Mouse (Mus musculus): ENCODE measurements at regions not wholly inside any gene's neighbourhood (a gene's known extent, or its start where the extent isn't known, plus 50 kb on each side); places are given as distances from the start of the nearest gene placed in this dataset.

DNA sequence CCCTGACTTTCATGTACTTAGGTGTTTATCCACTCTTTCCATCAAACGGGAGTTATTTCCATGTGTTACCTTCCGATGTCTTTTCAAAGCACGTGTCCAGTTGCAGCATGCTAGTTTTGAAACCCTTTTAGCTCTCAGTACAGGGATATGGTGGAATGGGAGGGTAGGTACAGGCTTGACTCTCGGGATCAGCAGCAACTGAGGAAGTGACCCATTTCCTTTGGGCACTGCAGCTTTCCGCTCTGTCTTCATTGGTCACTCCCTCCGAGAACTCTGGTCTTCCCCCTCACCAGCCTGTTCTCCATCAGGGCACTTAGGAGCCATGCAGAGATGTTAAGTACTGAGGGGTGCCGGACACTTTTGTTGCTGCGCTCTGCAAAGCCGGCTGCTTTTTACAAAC, 196.5 kb downstream of the Stim2 start:
- no peaks in the 10 kb centered on the region for H3K4me1 ChIP-seq (replicated peaks; ENCODE audit: low read depth, low read length)
- no peaks in the 10 kb centered on the region for H3K36me3 ChIP-seq (ENCODE audit: insufficient read depth, low read length)
- no peak overlapping the region for H3K4me3 ChIP-seq (replicated peaks; ENCODE audit: low read length)
- TF ChIP-seq POU5F1 (IDR thresholded peaks at IDR 0.05; ENCODE audit: borderline replicate concordance, low read length) (no peak), NANOG (IDR thresholded peaks at IDR 0.05; ENCODE audit: borderline replicate concordance, low read length) (no peak), CTCF (conservative IDR thresholded peaks at IDR 0.05; ENCODE audit: low read length) (no peak)
- no peaks in the 10 kb centered on the region for H3K9me3 ChIP-seq (ENCODE audit: low read length)
- peaks cover 25% of the 10 kb centered on the region for H3K27me3 ChIP-seq (ENCODE audit: insufficient read depth, low read length)

DNA sequence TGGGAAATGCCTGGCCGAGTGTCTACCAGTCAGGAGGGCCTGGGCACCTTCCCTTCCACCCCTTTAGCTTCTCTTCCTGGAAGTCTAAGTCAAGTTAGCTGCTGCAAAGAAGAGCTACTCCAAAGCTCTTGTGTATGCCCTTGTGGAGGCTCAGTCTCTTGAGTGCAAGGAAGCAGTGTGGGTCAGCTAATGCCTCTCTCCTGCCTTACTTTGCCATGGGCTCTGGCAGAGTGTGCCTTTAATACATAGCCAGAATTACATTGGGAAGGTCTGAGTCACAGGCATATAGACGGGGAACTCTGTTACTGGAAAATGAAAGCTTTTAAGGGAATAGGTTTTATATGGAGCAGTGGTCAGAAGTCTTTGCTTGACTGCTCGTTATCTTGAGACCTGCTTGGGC, 201.7 kb downstream of the Stim2 start:
- TF ChIP-seq POU5F1 (IDR thresholded peaks at IDR 0.05; ENCODE audit: borderline replicate concordance, low read length), result no peak
- no peak for TF ChIP-seq CTCF (conservative IDR thresholded peaks at IDR 0.05; ENCODE audit: low read length)
- TF ChIP-seq NANOG (IDR thresholded peaks at IDR 0.05; ENCODE audit: borderline replicate concordance, low read length), result no peak
- H3K27me3 ChIP-seq (ENCODE audit: insufficient read depth, low read length), result peaks cover 21% of the 10 kb centered on the region

DNA sequence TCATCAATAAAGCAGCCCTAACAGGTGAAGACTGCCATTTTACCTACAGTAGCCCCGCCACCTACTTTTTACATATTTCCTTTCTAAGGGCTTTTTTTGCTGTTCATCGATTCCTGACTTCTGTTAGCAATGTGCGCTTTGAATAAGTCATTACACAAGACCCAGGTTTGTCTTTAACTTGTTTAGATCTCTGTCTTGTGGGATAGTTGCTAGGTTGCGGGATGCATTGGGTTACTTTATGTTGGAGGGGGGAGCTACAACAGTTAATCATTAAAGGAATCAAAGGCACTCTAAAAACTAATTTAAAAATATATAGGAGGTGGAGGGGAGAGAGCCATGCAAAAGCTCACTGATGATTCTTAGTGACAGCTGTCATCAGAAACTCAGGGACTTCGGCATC, 202.3 kb downstream of the Stim2 start:
- Histone ChIP-seq H3K9me3 (ENCODE audit: low read length) (no peaks in the 10 kb centered on the region), H3K4me1 (replicated peaks; ENCODE audit: low read depth, low read length) (no peaks in the 10 kb centered on the region), H3K36me3 (ENCODE audit: insufficient read depth, low read length) (no peaks in the 10 kb centered on the region), H3K4me3 (replicated peaks; ENCODE audit: low read length) (no peak overlapping the region), H3K27me3 (ENCODE audit: insufficient read depth, low read length) (peaks cover 17% of the 10 kb centered on the region)
- TF ChIP-seq NANOG (IDR thresholded peaks at IDR 0.05; ENCODE audit: borderline replicate concordance, low read length), result no peak
- no peak for TF ChIP-seq CTCF (conservative IDR thresholded peaks at IDR 0.05; ENCODE audit: low read length)
- no peak for TF ChIP-seq POU5F1 (IDR thresholded peaks at IDR 0.05; ENCODE audit: borderline replicate concordance, low read length)

More for the DNA sequence above, 201.7 kb downstream of the Stim2 start:
- H3K9me3 ChIP-seq (ENCODE audit: low read length), result no peaks in the 10 kb centered on the region
- no peaks in the 10 kb centered on the region for H3K4me1 ChIP-seq (replicated peaks; ENCODE audit: low read depth, low read length)
- no peaks in the 10 kb centered on the region for H3K36me3 ChIP-seq (ENCODE audit: insufficient read depth, low read length)
- H3K4me3 ChIP-seq (replicated peaks; ENCODE audit: low read length), result no peak overlapping the region

DNA sequence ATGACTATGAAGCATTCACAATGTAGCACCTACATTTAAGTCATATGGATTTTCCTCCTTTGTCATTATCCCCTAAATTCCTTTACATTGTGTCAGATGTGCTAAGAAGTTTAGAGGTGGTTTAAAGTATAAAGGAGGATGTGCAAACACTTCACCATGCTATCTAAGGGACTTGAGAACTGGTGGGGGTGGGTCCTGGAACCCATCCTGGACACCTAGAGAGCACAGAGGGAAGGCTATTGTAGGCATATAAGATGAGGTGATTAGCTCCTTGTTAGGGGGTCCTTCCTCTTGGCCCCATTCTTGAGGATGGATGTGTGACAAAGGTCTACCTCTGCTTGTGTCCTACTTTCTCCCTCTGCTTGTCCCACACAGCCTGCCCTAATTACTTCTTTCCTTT, 213.2 kb downstream of the Stim2 start:
- Histone ChIP-seq H3K36me3 (ENCODE audit: insufficient read depth, low read length) (no peaks in the 10 kb centered on the region), H3K4me1 (replicated peaks; ENCODE audit: low read depth, low read length) (peaks cover 7% of the 10 kb centered on the region), H3K9me3 (ENCODE audit: low read length) (0 out of 2 replicates have a peak, but pooled peaks cover 3% of the 10 kb centered on the region), H3K27me3 (ENCODE audit: insufficient read depth, low read length) (no peaks in the 10 kb centered on the region), H3K4me3 (replicated peaks; ENCODE audit: low read length) (no peak overlapping the region)
- TF ChIP-seq NANOG (IDR thresholded peaks at IDR 0.05; ENCODE audit: borderline replicate concordance, low read length) (no peak), CTCF (conservative IDR thresholded peaks at IDR 0.05; ENCODE audit: low read length) (no peak), POU5F1 (IDR thresholded peaks at IDR 0.05; ENCODE audit: borderline replicate concordance, low read length) (no peak)

DNA sequence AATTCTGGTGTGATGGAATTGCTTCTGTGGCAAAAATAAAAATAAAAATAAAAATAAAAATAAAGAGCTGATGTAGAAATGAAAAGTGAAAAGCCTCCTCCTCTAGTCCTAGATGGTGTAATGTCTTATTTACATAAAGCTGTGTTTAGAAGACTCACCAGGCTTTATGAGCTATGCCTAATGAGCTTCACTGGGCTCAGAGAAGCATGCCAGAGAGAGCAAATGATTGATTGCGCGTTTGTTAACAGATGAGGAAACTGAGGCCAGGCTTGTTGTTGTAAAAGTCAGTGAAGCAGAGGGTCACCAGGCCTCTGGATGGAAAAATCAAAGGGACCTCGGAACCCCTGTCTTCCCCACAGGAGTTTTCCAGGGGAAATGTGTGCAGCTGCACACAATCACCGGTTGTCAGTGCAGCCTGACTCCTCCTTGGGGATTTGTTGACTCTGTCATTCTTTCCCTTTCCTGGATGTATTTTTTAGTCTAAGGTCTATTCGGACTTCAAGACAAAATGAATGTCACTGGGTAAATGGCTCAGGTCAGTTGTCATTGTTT, 213.8 kb downstream of the Stim2 start:
- no peaks in the 10 kb centered on the region for H3K27me3 ChIP-seq (ENCODE audit: insufficient read depth, low read length)
- 0 out of 2 replicates have a peak, but pooled peaks cover 3% of the 10 kb centered on the region for H3K9me3 ChIP-seq (ENCODE audit: low read length)
- H3K4me3 ChIP-seq (replicated peaks; ENCODE audit: low read length), result no peak overlapping the region
- peaks cover 7% of the 10 kb centered on the region for H3K4me1 ChIP-seq (replicated peaks; ENCODE audit: low read depth, low read length)
- H3K36me3 ChIP-seq (ENCODE audit: insufficient read depth, low read length), result no peaks in the 10 kb centered on the region
- no peak for TF ChIP-seq CTCF (conservative IDR thresholded peaks at IDR 0.05; ENCODE audit: low read length)
- no peak for TF ChIP-seq NANOG (IDR thresholded peaks at IDR 0.05; ENCODE audit: borderline replicate concordance, low read length)
- no peak for TF ChIP-seq POU5F1 (IDR thresholded peaks at IDR 0.05; ENCODE audit: borderline replicate concordance, low read length)

DNA sequence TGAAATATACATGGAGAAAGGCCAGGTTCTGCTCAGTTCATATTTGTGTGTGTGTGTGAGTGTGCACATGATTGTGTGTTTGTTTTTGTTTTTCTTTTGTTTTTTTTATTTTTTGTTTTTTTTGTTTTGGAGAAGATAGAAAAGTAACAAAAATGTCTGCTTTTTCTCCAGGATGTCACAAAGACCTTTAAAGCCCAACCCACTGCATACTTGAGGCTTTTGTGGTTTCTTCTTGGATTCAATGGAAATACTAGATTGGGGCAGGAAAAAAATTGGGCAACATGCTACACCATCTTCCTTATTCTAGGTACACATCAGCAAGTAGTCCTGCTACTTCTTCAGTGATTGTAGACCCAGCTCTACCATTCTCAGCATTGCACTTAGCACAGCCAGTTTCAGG, 226.7 kb downstream of the Stim2 start:
- no peak for TF ChIP-seq CTCF (conservative IDR thresholded peaks at IDR 0.05; ENCODE audit: low read length)
- TF ChIP-seq NANOG (IDR thresholded peaks at IDR 0.05; ENCODE audit: borderline replicate concordance, low read length), result no peak
- no peak for TF ChIP-seq POU5F1 (IDR thresholded peaks at IDR 0.05; ENCODE audit: borderline replicate concordance, low read length)
- no peaks in the 10 kb centered on the region for H3K9me3 ChIP-seq (ENCODE audit: low read length)
- no peaks in the 10 kb centered on the region for H3K4me1 ChIP-seq (replicated peaks; ENCODE audit: low read depth, low read length)
- H3K36me3 ChIP-seq (ENCODE audit: insufficient read depth, low read length), result no peaks in the 10 kb centered on the region
- H3K27me3 ChIP-seq (ENCODE audit: insufficient read depth, low read length), result no peaks in the 10 kb centered on the region
- H3K4me3 ChIP-seq (replicated peaks; ENCODE audit: low read length), result no peak overlapping the region

DNA sequence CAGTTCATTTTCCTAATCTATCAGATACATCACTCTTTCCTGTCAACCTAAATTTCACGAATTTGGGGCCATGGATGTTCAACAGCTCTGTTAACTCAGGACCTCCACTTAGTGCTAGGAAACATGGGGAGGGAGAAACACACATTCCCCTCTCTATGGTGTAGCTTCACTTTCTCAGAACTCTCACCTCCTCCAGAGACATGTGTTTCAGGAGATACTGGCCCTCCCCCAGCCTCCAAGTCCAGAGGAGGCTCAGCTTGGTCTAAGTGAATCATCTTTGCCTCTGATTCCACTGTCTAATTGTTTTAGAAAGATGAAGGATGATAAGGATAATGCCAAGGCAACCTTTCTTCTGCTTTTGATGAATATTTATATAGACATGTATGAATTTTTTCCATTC, 236.3 kb downstream of the Stim2 start:
- Histone ChIP-seq H3K36me3 (ENCODE audit: insufficient read depth, low read length) (no peaks in the 10 kb centered on the region), H3K9me3 (ENCODE audit: low read length) (no peaks in the 10 kb centered on the region), H3K4me3 (replicated peaks; ENCODE audit: low read length) (no peak overlapping the region), H3K4me1 (replicated peaks; ENCODE audit: low read depth, low read length) (no peaks in the 10 kb centered on the region), H3K27me3 (ENCODE audit: insufficient read depth, low read length) (no peaks in the 10 kb centered on the region)
- TF ChIP-seq POU5F1 (IDR thresholded peaks at IDR 0.05; ENCODE audit: borderline replicate concordance, low read length), result no peak
- no peak for TF ChIP-seq NANOG (IDR thresholded peaks at IDR 0.05; ENCODE audit: borderline replicate concordance, low read length)
- TF ChIP-seq CTCF (conservative IDR thresholded peaks at IDR 0.05; ENCODE audit: low read length), result no peak

DNA sequence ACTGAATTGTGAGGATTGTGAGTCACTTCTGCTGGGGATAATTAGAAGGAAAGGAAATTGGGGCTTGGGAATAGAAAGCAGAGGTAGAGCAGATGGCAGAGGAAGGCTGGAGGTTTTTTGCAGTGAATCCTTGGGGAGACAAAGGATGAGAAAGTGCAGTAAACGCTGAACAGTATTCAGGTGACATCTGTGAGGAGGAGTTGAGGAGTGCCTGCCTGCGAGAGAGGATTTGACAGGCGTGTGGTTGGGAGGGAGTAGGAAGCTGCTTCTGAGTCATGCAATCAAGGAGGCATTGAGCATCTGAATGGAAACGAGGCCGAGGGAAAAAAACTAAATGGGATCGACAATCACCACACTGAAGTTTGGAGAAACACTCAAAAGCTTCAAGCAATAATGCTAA, 236.9 kb downstream of the Stim2 start:
- Histone ChIP-seq H3K9me3 (ENCODE audit: low read length) (no peaks in the 10 kb centered on the region), H3K4me1 (replicated peaks; ENCODE audit: low read depth, low read length) (no peaks in the 10 kb centered on the region), H3K4me3 (replicated peaks; ENCODE audit: low read length) (no peak overlapping the region), H3K27me3 (ENCODE audit: insufficient read depth, low read length) (no peaks in the 10 kb centered on the region), H3K36me3 (ENCODE audit: insufficient read depth, low read length) (no peaks in the 10 kb centered on the region)
- TF ChIP-seq NANOG (IDR thresholded peaks at IDR 0.05; ENCODE audit: borderline replicate concordance, low read length) (no peak), CTCF (conservative IDR thresholded peaks at IDR 0.05; ENCODE audit: low read length) (no peak), POU5F1 (IDR thresholded peaks at IDR 0.05; ENCODE audit: borderline replicate concordance, low read length) (no peak)

DNA sequence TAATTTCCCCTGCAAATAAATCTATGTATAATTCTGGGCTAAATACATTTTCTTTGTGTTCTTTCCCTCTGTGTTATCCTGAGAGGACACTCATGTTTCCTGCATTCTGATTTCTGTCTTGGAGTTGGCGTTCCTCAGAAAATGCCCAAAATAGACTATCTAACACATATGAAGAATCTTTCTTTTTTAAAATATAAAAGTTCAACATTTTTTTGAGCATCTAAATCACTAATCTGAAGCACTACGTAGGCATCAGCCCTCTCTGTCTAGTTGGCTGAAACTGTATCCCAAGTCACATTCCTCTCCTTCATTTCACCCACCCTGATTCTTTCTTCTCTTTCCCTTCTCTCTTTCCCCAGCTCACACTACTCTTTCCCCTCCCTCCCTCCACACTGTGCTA, 238.9 kb downstream of the Stim2 start:
- H3K4me3 ChIP-seq (replicated peaks; ENCODE audit: low read length), result no peak overlapping the region
- TF ChIP-seq POU5F1 (IDR thresholded peaks at IDR 0.05; ENCODE audit: borderline replicate concordance, low read length) (no peak), NANOG (IDR thresholded peaks at IDR 0.05; ENCODE audit: borderline replicate concordance, low read length) (no peak), CTCF (conservative IDR thresholded peaks at IDR 0.05; ENCODE audit: low read length) (no peak)
- H3K36me3 ChIP-seq (ENCODE audit: insufficient read depth, low read length), result no peaks in the 10 kb centered on the region
- no peaks in the 10 kb centered on the region for H3K27me3 ChIP-seq (ENCODE audit: insufficient read depth, low read length)
- no peaks in the 10 kb centered on the region for H3K4me1 ChIP-seq (replicated peaks; ENCODE audit: low read depth, low read length)
- no peaks in the 10 kb centered on the region for H3K9me3 ChIP-seq (ENCODE audit: low read length)

Data from E14TG2a.4 (cell line).